Mouse (Mus musculus) neural tube, embryonic 12.5 days (tissue): ENCODE data around the gene Uhrf1. TPM values are rescaled to one million over a fixed set of nuclear protein-coding genes. Genes with fewer than 3 reads are reported as not detected.

Experiments
- ATAC-seq: fragments of 200-750 bp; cut with Nextera tagmentation; 2 replicates; pipeline ENCODE4 v1.8.0; 2017; ENCODE audit warnings: low read depth, mild to moderate bottlenecking, moderate TSS enrichment, moderate library complexity; ENCODE audit not compliant: low FRiP score
- H3K27ac ChIP-seq: fragments of 300-500 bp; sonication (generic); 2 replicates; pipeline ENCODE4 v1.5.1; 2016
- H3K27me3 ChIP-seq: fragments of 300-500 bp; sonication (generic); replicated peaks from 2 replicates; pipeline ENCODE4 v1.6.1; 2016; ENCODE audit warnings: mild to moderate bottlenecking
- H3K36me3 ChIP-seq: fragments of 300-500 bp; sonication (generic); 2 replicates; pipeline ENCODE4 v1.6.1; 2016; ENCODE audit warnings: mild to moderate bottlenecking
- H3K4me1 ChIP-seq: fragments of 300-500 bp; sonication (generic); 2 replicates; pipeline ENCODE4 v1.6.1; 2016
- H3K4me2 ChIP-seq: fragments of 300-500 bp; sonication (generic); replicated peaks from 2 replicates; pipeline ENCODE4 v1.6.1; 2016; ENCODE audit warnings: mild to moderate bottlenecking
- H3K4me3 ChIP-seq: fragments of 300-500 bp; sonication (generic); 2 replicates; pipeline ENCODE4 v1.5.1; 2016
- H3K9ac ChIP-seq: fragments of 300-500 bp; sonication (generic); 2 replicates; pipeline ENCODE4 v1.6.1; 2016; ENCODE audit warnings: mild to moderate bottlenecking
- H3K9me3 ChIP-seq: fragments of 300-500 bp; sonication (generic); 2 replicates; pipeline ENCODE4 v1.6.1; 2016; ENCODE audit warnings: mild to moderate bottlenecking
- WGBS: fragments of 180-500 bp; shearing (Covaris S2); methylation state at CpG from one replicate; pipeline ENCODE4 v1.1.7; 2016; 5-methylcytosine and 5-hydroxymethylcytosine counted together
- polyA plus RNA-seq: library from polyadenylated mRNA; unstranded; fragments of >200 nt; fragmentation: Nextera tagmentation; extraction: Ambion mirVana; gene quantifications from 2 replicates; pipeline ENCODE4 v1.2.1, GENCODE M21; 2016

Gene Uhrf1
- polyA plus RNA-seq, 1 experiment from 2014 or later, result 95.2 TPM

DNA sequence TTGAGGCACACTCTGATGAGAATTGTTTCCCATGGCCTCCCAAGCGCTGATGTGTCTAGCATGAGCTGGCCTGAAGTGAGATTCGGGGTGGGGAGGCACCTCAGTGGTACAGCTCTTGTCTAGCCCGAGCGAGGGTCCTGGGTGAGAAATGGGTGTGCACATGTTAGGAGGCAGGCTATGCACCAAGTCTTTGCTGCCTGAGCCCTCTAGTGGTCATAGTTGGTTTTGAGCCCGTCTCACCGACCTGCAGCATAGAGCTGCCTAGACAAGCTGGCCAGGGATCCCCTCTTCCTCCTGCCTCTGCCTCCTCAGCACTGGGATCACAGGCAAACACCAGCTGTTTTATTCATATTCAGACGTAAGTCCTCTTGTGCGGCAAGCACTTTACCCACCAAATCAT, 39.1 kb upstream of the Uhrf1 start:
- no peaks in the 10 kb centered on the region for H3K9me3 ChIP-seq
- peak; percentile 54; the same call in 1 of the 2 replicates for ATAC-seq
- peaks cover 49% of the 10 kb centered on the region for H3K36me3 ChIP-seq
- no peak overlapping the region for H3K27ac ChIP-seq
- H3K4me2 ChIP-seq, result no peak overlapping the region
- H3K4me1 ChIP-seq, result peaks cover 26% of the 10 kb centered on the region
- no peak overlapping the region for H3K9ac ChIP-seq
- no peaks in the 10 kb centered on the region for H3K27me3 ChIP-seq
- H3K4me3 ChIP-seq, result no peak overlapping the region
- WGBS, result 24% methylated on average over 8 of the region's 8 CpGs

DNA sequence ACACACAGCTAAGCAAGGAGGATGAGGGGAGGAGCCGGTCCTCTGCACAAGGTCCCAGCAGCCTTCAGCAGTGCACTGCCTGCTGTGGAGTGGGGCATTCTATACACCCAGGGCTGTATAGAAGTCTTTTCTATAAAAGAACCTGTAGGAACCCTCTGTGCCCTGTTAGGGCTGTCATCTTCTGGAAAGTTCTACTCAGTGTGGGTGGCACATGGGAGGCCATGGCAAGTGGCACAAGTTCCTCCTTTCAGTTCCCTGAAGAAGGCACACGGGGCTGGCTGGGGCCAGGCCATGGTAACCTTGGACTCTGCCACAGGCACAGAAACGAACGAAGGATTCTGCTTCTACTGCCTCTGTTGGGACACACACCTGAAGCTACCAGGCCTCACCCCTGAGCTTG, 38.1 kb upstream of the Uhrf1 start:
- Histone ChIP-seq H3K27me3 (no peaks in the 10 kb centered on the region), H3K9me3 (no peaks in the 10 kb centered on the region), H3K36me3 (peaks cover 39% of the 10 kb centered on the region), H3K4me3 (no peak overlapping the region), H3K4me2 (no peak overlapping the region), H3K27ac (no peak overlapping the region), H3K4me1 (peaks cover 23% of the 10 kb centered on the region), H3K9ac (no peak overlapping the region)
- no peak for ATAC-seq
- WGBS, result over 99% methylated on average over 4 of the region's 4 CpGs

DNA sequence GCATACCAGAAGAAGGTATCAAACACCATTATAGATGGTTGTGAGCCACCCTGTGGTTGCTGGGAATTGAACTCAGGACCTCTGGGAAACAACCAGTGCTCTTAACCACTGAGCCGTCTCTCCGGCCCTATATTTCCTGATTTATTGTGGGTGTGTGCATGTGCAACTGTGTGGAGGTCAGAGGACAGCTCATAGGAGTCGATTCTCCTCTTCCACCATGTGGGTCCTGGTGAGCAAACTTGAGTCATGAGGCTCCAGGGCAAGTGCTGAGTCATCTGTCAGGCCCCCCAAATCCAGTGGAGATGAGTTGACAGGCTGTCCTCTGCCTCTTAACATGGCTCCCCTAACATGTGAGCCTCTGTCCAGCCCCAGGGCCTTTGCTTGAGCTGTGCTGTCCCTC, 37.3 kb upstream of the Uhrf1 start:
- Histone ChIP-seq H3K36me3 (peaks cover 31% of the 10 kb centered on the region), H3K27ac (no peak overlapping the region), H3K27me3 (no peaks in the 10 kb centered on the region), H3K4me1 (peaks cover 15% of the 10 kb centered on the region), H3K4me2 (no peak overlapping the region), H3K4me3 (no peak overlapping the region), H3K9me3 (no peaks in the 10 kb centered on the region), H3K9ac (no peak overlapping the region)
- 84% methylated on average over 3 of the region's 3 CpGs for WGBS
- no peak for ATAC-seq

DNA sequence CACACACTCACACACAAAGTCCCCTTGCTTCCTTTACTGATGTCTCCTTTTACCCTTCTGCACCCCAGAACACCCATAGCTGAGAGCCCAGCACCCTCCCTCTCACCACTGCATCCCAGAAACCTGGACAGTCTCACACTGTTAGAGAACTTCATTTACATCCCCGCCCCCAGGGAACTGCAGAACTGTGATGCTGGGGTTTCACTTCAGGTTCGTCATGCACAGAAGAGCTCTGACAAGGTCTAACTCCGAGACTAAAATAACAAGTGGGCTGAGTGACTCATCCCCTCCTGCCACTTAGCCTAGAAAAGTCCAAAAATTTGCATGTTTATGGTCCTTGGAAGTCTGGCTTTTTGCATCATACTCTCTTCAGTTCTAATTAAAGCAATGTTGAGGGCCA, 36.9 kb upstream of the Uhrf1 start:
- Histone ChIP-seq H3K9ac (no peak overlapping the region), H3K4me2 (no peak overlapping the region), H3K27me3 (no peaks in the 10 kb centered on the region), H3K27ac (no peak overlapping the region), H3K9me3 (no peaks in the 10 kb centered on the region), H3K36me3 (peaks cover 27% of the 10 kb centered on the region), H3K4me1 (peaks cover 11% of the 10 kb centered on the region; the same call in 1 of the 2 replicates), H3K4me3 (no peak overlapping the region)
- WGBS, result 73% methylated on average over 3 of the region's 3 CpGs
- ATAC-seq, result no peak

DNA sequence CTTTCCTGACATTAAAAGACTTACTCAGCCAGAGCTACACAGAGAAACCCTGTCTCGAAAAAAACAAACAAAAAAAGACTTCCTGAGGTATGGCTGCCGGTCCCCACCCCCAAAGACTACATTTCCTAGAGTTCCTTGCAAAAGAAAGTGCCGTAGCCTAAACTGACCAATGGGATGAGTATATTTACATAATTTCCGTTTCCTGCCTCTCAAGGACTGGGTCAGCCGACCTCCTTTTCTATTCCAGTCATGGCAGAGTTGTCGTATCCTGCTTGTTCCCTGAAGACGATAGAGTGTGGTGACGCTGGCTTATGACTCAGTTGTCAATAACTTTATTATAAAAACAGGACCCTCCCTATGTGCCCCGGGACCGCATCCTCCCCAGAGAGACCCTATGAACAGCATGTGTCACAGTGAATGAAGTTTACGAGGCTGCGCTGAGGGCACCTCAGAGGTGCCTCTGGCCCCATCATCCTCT, 33.9 kb upstream of the Uhrf1 start:
- H3K4me1 ChIP-seq, result peaks cover 7% of the 10 kb centered on the region; the same call in 1 of the 2 replicates
- peak overlapping the region; percentile 7; the same call in 1 of the 2 replicates for H3K27ac ChIP-seq
- H3K9ac ChIP-seq, result peak overlapping the region; percentile 42; the same call in 1 of the 2 replicates
- WGBS, result 26% methylated on average over 12 of the region's 12 CpGs
- peaks cover 8% of the 10 kb centered on the region; the same call in 1 of the 2 replicates for H3K36me3 ChIP-seq
- H3K4me2 ChIP-seq, result peak overlapping the region; percentile 69
- no peaks in the 10 kb centered on the region for H3K9me3 ChIP-seq
- no peaks in the 10 kb centered on the region for H3K27me3 ChIP-seq
- H3K4me3 ChIP-seq, result peak overlapping the region; percentile 31
- peak; percentile 77 for ATAC-seq

DNA sequence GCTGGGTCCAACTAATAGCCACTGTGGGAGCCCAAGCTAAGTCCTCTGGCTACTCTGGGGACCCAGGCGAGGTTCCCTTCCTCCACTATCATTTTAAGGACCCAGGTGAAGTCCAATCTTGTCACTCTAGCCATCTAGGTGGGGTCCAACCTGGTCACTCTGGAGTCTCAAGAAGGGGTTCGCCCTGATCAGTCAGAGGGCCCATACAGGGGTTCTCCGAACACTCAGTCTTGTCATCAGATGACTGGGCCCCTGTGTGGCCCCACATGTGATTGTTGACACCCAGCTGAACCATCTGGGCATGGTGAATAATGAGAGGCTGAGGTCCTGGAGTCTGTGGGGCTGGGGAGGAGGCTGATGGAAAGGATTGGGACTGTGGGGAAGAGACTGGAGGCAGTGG, 33.4 kb upstream of the Uhrf1 start:
- peaks cover 7% of the 10 kb centered on the region; the same call in 1 of the 2 replicates for H3K4me1 ChIP-seq
- no peaks in the 10 kb centered on the region for H3K27me3 ChIP-seq
- peak; percentile 42; the same call in 1 of the 2 replicates for ATAC-seq
- H3K36me3 ChIP-seq, result peaks cover 5% of the 10 kb centered on the region; the same call in 1 of the 2 replicates
- peak overlapping the region; percentile 42; the same call in 1 of the 2 replicates for H3K9ac ChIP-seq
- 77% methylated on average over 3 of the region's 3 CpGs for WGBS
- peak overlapping the region; percentile 69 for H3K4me2 ChIP-seq
- peak overlapping the region; percentile 7; the same call in 1 of the 2 replicates for H3K27ac ChIP-seq
- no peaks in the 10 kb centered on the region for H3K9me3 ChIP-seq
- H3K4me3 ChIP-seq, result peak overlapping the region; percentile 31

DNA sequence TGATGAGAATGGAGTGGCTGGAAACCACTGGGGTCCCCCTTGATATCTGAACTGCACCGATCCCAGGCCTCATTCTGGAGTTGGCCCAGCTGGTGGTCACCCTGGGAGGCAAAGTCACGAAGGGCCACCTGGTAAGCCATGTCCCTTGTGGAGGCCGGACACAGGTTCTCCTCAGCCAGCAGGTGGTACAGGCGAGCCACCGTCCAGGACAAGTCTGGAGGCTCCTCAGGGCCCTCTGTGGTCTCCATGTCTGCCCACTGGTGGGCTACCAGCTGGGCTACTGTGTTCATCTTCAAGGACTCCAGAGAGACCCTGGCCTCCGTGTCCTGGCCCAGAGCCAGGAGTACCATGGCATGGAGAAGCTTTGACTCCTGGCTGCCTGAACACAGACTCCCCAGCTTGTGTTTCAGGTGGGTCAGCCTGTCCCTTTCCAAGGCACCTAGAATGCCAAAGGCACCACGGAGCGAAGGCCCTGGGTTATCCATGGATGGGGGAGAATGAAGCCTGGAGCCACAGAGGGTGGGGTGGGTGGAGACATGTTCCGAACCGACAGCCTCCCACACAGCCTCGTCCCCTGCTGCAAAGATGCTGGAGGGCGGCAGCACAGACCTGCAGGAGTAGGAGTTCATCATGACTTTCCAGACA, 31.4 kb upstream of the Uhrf1 start:
- ATAC-seq, result no peak

DNA sequence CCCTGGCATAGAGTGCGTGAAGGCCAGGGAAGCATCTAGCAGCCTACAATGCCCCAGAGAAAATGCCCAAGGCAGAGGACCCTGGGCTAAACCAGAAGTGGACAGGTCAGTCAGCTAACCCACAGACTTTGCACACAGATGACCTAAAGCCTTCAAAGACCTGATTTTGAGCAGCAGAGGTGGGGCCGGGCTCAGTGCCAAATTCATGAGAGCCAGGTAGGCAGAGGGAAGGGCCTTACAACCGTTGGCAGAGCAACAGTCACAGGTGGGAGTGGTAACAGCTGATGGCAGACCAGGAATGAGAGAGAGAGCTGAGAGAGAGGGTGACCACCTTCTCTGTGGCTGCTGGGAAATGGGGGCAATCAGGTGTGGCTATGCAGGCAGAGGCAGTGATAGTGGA, 30.5 kb upstream of the Uhrf1 start:
- H3K9ac ChIP-seq, result no peak overlapping the region
- WGBS, result 76% methylated on average over 3 of the region's 3 CpGs
- ATAC-seq, result no peak

More for the DNA sequence above, 31.4 kb upstream of the Uhrf1 start:
- no peak overlapping the region for H3K4me3 ChIP-seq
- H3K9ac ChIP-seq, result no peak overlapping the region
- H3K4me1 ChIP-seq, result peaks cover 15% of the 10 kb centered on the region; the same call in 1 of the 2 replicates
- no peak overlapping the region for H3K4me2 ChIP-seq
- H3K36me3 ChIP-seq, result no peaks in the 10 kb centered on the region
- no peaks in the 10 kb centered on the region for H3K9me3 ChIP-seq
- H3K27ac ChIP-seq, result no peak overlapping the region
- no peaks in the 10 kb centered on the region for H3K27me3 ChIP-seq
- WGBS, result 85% methylated on average over 12 of the region's 12 CpGs

DNA sequence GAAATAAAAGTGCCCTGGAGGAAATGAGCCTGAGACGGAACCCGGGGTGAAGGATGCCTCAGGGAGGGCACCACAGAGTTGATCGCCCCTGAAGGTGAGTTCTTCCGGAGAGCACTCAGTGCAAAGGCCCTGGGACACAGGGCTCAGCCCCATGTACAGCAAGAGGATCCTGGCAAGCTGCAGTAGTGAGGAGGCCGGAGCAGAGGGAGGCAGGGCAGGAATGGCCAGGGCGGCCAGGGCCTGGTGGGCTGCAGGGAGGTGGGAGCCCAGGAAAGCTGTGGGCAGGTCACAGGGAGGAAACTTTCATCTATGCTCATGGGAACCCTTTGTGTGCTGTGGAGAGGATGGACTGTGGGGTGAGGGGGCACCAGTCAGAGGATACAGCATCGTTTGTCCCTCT, 29.6 kb upstream of the Uhrf1 start:
- no peak for ATAC-seq
- no peak overlapping the region for H3K9ac ChIP-seq
- no peaks in the 10 kb centered on the region for H3K36me3 ChIP-seq
- no peaks in the 10 kb centered on the region for H3K9me3 ChIP-seq
- H3K27ac ChIP-seq, result no peak overlapping the region
- no peak overlapping the region for H3K4me3 ChIP-seq
- no peaks in the 10 kb centered on the region for H3K27me3 ChIP-seq
- no peak overlapping the region for H3K4me2 ChIP-seq
- 88% methylated on average over 7 of the region's 7 CpGs for WGBS
- H3K4me1 ChIP-seq, result peaks cover 23% of the 10 kb centered on the region; the same call in 1 of the 2 replicates

More for the DNA sequence above, 30.5 kb upstream of the Uhrf1 start:
- H3K36me3 ChIP-seq, result no peaks in the 10 kb centered on the region
- no peaks in the 10 kb centered on the region for H3K9me3 ChIP-seq
- H3K27ac ChIP-seq, result no peak overlapping the region
- peaks cover 23% of the 10 kb centered on the region; the same call in 1 of the 2 replicates for H3K4me1 ChIP-seq
- H3K27me3 ChIP-seq, result no peaks in the 10 kb centered on the region
- H3K4me2 ChIP-seq, result no peak overlapping the region
- H3K4me3 ChIP-seq, result no peak overlapping the region

DNA sequence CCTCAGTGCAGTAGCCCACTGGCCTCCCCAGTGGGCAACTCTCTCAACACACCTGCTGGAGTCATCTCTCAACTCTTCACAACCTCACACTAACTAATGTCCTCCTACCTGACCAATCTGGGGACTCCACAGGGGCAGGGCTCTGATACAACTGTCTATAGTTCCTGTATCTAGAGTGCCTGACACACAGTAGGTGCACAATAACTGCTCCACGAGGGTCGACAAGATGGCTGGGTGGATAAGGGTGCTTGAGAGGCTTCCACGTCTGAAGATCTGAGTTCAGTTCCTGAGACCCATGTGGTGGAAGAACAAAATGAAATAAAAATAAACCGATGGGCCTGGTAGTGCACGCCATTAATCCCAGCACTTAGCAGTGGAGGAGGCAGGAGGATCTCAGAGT, 29.1 kb upstream of the Uhrf1 start:
- no peaks in the 10 kb centered on the region for H3K36me3 ChIP-seq
- H3K4me2 ChIP-seq, result no peak overlapping the region
- no peak overlapping the region for H3K4me3 ChIP-seq
- no peak for ATAC-seq
- H3K4me1 ChIP-seq, result peaks cover 23% of the 10 kb centered on the region; the same call in 1 of the 2 replicates
- no peak overlapping the region for H3K27ac ChIP-seq
- no peak overlapping the region for H3K9ac ChIP-seq
- WGBS, result 88% methylated on average over 5 of the region's 5 CpGs
- no peaks in the 10 kb centered on the region for H3K9me3 ChIP-seq
- no peaks in the 10 kb centered on the region for H3K27me3 ChIP-seq

DNA sequence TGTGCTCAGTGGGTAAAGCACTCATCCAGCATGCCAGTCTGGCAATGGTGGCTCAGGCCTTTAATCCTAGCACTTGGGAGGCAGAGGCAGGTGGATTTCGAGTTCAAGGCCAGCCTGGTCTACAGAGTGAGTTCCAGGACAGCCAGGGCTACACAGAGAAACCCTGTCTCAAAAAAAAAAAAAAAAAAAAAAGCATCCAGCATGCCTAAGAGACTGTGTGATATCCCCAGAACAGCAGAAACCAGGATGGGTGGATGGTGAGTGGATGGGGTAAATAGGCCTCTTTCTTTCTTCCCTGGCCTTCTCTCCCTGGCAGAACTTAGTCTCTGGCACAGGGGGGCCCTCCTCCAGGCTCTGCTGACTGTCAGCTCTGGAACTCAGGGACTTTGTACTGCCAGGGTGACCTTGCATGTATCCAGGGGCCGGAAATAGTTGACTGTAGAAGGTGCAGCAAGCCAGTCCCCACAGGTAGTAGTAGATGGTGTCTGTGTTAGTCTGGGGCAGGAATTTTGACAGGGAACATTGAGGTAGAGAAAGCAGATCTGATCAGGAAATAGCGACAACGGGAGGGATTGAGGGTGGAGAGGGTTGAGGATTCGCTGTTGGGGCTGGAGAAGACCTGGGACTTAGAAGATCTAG, 27.2 kb upstream of the Uhrf1 start:
- no peak for ATAC-seq
- Histone ChIP-seq H3K4me3 (peak overlapping the region; percentile 37), H3K27me3 (no peaks in the 10 kb centered on the region), H3K9me3 (no peaks in the 10 kb centered on the region), H3K36me3 (0 out of 2 replicates have a peak, but pooled peaks cover 3% of the 10 kb centered on the region), H3K27ac (no peak overlapping the region), H3K9ac (peak overlapping the region; percentile 54), H3K4me1 (peaks cover 16% of the 10 kb centered on the region; the same call in 1 of the 2 replicates), H3K4me2 (peak overlapping the region; percentile 75)
- WGBS, result 32% methylated on average over 5 of the region's 5 CpGs
